Mouse (Mus musculus): ENCODE measurements at regions not wholly inside any gene's neighbourhood (a gene's known extent, or its start where the extent isn't known, plus 50 kb on each side); places are given as distances from the start of the nearest gene placed in this dataset.
A peak's percentile ranks its signal among the peaks of the same experiment; 100 is the strongest.

- no peak for DNase-seq (ENCODE audit: low read depth, low spot score)
These were observed 529.6 kb upstream of the Gm19410 start for GRCm38 (mm10) chr8:35235815-35236509.

DNA sequence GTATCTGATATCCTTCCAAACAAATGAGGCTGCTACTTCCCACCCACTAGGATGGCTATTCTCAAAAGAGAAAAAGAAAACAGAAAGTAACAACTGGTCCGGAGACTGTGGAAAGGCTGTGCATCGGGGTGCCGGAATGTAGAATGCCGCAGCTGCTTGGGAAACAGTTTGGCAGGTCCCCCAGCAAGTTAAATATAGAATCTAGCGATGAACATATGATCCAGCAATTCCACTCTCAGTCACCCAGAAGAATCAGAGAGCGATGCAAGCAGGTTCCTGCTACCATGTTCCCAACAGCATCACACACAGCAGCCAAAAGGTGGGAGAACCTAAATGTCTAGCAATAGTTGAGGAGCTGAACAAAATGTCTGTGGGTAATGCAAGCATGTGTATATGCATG, 528.3 kb upstream of the Gm19410 start:
- DNase-seq (ENCODE audit: low read depth, low spot score): no peak

DNA sequence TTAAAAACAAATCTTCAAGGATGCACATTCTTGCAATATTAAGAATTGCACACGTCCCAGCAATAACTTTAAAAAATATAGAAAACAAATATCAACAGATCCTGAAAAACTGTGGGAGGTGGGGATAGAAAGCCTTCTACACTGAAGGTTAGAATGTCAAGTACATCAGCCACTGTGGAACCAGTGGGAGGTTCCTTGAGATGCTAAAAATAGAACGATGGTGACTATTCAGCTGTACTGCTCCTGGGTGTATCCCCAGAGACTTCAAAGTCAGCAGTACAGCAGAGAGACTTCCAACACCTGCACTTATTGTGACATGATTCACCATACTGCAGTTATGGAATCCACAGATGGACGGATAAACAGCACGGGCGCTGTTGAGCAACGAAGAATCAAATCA, 524.7 kb upstream of the Gm19410 start:
- no peak for DNase-seq (ENCODE audit: low read depth, low spot score)

- DNase-seq (ENCODE audit: low read depth, low spot score): no peak
These were observed 522.0 kb upstream of the Gm19410 start for GRCm38 (mm10) chr8:35243555-35243954.

GRCm38 (mm10) chr8:35249747-35250375, 515.7 kb upstream of the Gm19410 start:
- DNase-seq (ENCODE audit: low read depth, low spot score): no peak

- no peak for DNase-seq (ENCODE audit: low read depth, low spot score)
These were observed 514.9 kb upstream of the Gm19410 start for GRCm38 (mm10) chr8:35250641-35251040.

DNA sequence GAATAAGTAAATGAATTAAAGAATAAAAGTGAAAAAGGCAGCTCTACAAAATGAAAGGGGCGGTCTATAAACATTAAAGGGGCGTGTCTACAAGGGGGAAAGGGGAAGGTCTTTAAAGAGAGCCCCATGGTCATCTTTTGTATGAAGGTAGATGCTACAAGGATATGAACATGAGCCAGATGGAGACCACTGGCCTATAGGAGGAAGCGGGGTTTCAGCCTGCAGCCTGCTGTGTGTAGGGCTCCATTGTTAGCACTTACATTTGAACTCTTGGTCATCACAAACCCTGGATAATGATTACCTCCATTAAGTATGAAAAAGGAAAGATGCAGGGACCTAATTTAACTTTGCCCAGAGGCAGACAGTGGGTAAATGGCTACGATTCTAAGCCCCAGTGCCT, 511.6 kb upstream of the Gm19410 start:
- DNase-seq (ENCODE audit: low read depth, low spot score): no peak

DNA sequence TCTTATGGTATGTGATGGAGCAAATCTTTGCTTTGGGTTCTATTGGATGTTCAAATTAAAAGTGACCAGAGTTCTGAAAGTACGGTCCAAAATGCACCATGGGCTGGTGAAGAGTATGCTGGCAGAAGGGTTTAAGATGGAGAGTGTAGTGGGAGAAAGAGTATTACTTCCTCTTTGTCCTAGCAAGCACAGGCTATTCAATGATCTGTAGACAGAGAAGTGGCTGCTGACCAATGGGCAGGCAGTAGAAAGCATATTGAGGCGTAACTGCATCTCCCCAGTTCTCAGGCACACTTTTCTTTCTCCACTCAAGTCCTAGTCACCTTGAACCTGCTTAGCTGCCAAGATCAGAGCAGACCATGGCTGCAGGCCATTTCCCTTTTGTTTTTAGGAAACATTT, 510.3 kb upstream of the Gm19410 start:
- DNase-seq (ENCODE audit: low read depth, low spot score): no peak

DNA sequence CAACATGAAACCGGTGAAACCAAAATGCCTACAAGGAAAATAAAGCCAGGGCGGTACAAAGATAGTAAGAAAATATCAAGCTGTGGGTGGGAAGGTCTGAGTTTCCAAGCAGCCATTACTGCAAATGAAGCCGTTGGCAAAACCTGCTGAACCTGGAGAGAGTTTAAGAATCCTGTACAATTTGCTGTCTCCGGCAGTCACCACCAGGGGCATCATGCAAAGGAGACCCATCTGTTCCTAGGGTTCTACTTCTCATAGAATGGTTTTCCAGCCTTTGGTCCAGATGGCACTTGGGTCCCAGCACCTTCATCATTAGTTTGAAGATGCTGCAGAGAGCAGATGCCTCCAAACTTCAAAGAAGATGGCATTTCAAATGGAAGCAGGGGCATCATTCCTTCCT, 508.6 kb upstream of the Gm19410 start:
- no peak for DNase-seq (ENCODE audit: low read depth, low spot score)

DNA sequence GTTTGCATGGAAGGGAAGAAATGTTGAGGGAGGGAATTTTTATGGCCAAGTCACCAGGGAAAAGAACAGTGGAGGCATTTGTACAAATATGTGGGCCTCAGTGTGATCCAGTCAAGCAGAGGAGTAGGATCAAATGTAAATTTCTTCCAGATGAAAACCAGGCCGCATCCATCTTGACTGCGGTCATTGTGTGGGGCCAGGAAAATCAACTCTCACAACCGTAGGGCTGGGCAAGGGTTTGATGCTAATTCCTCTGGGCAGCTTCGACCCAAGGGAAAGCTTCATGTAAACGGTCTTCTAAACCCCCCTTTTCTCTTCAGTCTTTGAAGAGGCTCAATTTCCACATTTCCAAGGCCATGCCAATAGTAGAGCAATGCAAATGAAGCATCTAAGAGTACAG, 497.4 kb upstream of the Gm19410 start:
- no peak for DNase-seq (ENCODE audit: low read depth, low spot score)

GRCm38 (mm10) chr8:35268986-35269385, 496.6 kb upstream of the Gm19410 start:
- DNase-seq (ENCODE audit: low read depth, low spot score): no peak

- DNase-seq (ENCODE audit: low read depth, low spot score): no peak
These were observed 489.6 kb upstream of the Gm19410 start for GRCm38 (mm10) chr8:35275972-35276371.

DNA sequence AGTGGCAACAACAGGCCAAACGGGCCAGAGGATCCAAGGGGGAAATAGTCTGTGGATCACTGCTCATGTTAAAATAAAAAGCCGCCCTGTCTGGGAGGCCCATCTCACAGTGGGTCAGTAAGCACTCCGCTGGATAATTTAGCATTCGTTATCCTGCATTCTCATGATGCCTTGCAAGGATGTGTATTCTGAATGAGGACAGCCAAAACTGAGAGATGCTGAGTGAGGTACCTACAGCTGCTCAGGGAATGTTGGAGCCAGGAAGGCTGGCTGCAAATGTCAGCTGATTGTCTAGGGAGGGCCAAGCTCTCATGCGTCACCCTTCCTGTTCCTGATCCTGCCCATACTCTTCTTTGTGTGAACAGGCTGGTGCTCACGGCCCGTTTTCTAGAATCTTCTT, 489.1 kb upstream of the Gm19410 start:
- DNase-seq (ENCODE audit: low read depth, low spot score): no peak

DNA sequence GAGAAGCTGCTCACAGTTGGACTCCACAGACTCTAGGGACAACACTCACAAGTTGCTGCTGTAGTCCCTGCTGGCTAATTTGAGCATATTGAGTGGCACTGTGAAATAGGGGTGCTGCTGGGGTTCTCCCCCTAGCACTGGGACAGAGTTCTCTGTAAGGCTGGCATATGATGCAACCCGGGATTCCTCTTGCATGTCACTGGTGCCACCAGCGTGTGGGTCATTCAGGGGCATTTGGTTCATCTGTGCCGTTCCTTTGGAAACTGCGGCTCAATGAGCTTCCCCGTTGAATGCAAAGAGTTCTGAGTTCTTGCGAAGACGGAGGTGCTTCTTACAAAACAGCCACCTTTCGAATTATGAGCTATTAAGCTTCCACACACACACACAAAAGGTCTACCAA, 486.6 kb upstream of the Gm19410 start:
- no peak for DNase-seq (ENCODE audit: low read depth, low spot score)

DNA sequence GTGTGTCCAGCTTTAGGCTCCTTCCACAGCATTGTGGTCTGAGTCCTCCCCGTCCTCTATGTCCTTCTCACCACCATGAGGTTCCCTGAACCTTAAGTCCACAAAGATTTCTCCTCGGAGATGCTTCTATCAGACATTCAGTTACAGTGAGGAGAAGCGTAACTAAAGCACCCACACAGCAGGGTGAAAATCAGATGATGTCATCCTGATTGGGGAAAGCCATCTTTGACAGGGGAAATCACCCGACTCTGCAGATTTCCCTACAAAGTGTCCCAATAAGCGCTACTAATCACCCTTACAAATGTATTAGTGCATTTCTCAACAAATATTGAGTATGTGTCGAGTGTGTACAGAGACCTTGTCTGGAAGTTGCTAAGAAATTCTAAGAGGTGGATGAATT, 484.8 kb upstream of the Gm19410 start:
- DNase-seq (ENCODE audit: low read depth, low spot score): no peak

DNA sequence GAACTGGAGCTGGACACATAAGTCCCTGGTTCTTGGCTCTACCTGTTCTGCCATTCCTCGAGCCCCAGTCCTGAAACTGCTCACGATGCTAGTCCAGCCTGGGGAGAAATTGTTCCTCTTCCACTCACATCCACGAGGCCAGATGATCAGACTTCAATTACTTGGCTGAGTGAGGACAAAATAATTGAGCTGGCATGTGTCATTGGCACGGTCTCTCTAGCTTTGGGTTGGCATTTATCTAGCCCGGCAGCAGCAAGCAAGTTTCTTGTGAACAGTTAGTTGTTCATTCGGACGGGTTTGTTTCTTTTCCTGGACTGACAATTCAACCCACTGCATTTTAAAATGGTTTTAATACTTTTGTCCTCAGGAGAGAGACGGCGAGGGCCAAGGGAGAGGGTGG, 482.2 kb upstream of the Gm19410 start:
- peak; percentile 26 for DNase-seq (ENCODE audit: low read depth, low spot score)

GRCm38 (mm10) chr8:35289018-35289417, 476.6 kb upstream of the Gm19410 start:
- DNase-seq (ENCODE audit: low read depth, low spot score): no peak

- no peak for DNase-seq (ENCODE audit: low read depth, low spot score)
These were observed 475.6 kb upstream of the Gm19410 start for GRCm38 (mm10) chr8:35289967-35290366.

DNA sequence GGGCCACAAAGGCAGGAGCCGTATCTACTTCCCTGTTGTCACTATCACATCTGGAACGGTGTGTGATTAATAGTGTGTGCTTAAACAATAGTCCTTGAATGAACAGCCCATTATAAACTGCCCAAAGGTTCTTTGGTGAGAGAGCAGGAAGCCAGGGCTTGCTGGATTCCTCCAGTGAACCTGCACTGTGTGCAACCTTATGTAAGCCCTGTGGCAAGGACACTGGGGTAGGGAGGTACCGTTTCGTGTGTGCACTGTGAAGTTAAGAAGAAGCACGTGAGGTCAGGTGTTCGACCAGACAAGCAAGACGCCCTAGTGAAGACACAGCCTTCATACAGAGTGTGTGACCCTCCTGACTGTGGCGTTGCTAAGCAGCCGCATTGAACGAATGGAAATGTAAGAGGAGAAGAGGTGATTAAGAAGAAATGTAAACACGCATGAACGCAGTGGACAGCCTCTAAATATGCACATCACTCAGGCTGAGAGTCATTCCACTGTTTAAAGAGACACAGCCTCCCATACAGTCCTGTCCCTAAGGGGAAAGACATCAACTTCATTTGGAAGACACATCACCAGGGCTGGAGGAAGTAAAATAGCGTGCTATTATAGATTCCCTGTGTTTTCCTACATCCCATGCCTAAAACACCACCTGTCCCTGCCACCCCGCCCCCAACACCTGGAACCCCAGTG, 472.0 kb upstream of the Gm19410 start:
- no peak for DNase-seq (ENCODE audit: low read depth, low spot score)

DNA sequence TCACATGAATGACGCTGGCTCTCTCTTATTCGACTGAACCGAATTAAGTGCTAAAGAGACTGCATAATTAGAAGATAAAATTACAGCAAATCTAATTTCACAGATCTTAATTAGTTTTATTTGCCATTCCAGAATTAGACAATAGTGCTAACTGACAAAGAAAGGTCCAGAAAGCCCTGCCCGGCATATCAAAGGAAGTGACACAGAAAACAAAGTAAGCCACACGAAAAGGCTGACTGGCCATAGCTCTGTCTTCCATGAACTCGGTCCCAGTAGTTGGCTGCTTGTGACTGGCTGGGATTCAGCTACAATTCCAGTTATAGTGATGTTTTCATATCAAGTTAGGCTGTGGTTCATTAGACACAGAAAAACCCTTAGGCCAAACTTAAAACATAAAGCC, 468.7 kb upstream of the Gm19410 start:
- no peak for DNase-seq (ENCODE audit: low read depth, low spot score)

DNA sequence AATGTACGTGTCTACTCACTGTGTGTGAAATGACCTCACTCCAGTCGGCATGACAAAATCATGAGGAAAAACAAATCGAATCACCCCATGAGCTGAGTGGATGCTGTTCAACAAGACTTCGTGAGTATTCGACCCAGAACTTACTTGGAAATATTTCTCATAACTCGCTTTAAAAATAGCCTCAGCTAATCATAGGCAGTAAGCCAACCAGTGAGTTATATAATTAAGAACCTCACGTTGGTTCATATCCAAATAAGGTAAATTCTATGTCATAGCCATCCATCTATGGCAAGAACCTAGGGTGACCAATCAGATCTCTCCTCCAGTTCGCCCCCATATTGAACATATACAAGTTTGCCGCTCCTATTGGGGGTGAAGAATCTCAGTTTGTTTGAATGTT, 466.5 kb upstream of the Gm19410 start:
- DNase-seq (ENCODE audit: low read depth, low spot score): no peak

GRCm38 (mm10) chr8:35300359-35300758, 465.2 kb upstream of the Gm19410 start:
- DNase-seq (ENCODE audit: low read depth, low spot score): no peak

- DNase-seq (ENCODE audit: low read depth, low spot score): no peak
These were observed 464.6 kb upstream of the Gm19410 start for GRCm38 (mm10) chr8:35300881-35301521.

Data from brain, embryonic 18.5 days (tissue).